Mouse (Mus musculus) hindbrain, embryonic 11.5 days (tissue): ENCODE measurements at regions not wholly inside any gene's neighbourhood (a gene's known extent, or its start where the extent isn't known, plus 50 kb on each side); places are given as distances from the start of the nearest gene placed in this dataset.

Experiments
- ATAC-seq: fragments of 200-750 bp; cut with Nextera tagmentation; 2 replicates; pipeline ENCODE4 v1.8.0; 2017; ENCODE audit warnings: mild to moderate bottlenecking, moderate TSS enrichment, moderate library complexity; ENCODE audit not compliant: low FRiP score
- DNase-seq: peaks from one replicate; pipeline ENCODE4 v3.0.0-alpha.2; 2015; ENCODE audit warnings: low spot score
- H3K27ac ChIP-seq: fragments of 300-500 bp; sonication (generic); 2 replicates; pipeline ENCODE4 v1.5.1; 2014; ENCODE audit warnings: mild to moderate bottlenecking, low read depth, low read length
- H3K27me3 ChIP-seq: fragments of 300-500 bp; sonication (generic); 2 replicates; pipeline ENCODE4 v1.6.1; 2014; ENCODE audit warnings: mild to moderate bottlenecking, low read length, moderate library complexity, mixed read lengths; ENCODE audit not compliant: control insufficient read depth, insufficient read depth
- H3K36me3 ChIP-seq: fragments of 300-500 bp; sonication (generic); 2 replicates; pipeline ENCODE4 v1.6.1; 2014; ENCODE audit warnings: mild to moderate bottlenecking, low read length, moderate library complexity, mixed read lengths; ENCODE audit not compliant: control insufficient read depth, insufficient read depth
- H3K4me1 ChIP-seq: fragments of 300-500 bp; sonication (generic); replicated peaks from 2 replicates; pipeline ENCODE4 v1.6.1; 2014; ENCODE audit warnings: low read length, mixed read lengths; ENCODE audit not compliant: control insufficient read depth, insufficient read depth
- H3K4me2 ChIP-seq: fragments of 300-500 bp; sonication (generic); replicated peaks from 2 replicates; pipeline ENCODE4 v1.6.1; 2014; ENCODE audit warnings: mild to moderate bottlenecking, low read depth, low read length
- H3K4me3 ChIP-seq: fragments of 300-500 bp; sonication (generic); 2 replicates; pipeline ENCODE4 v1.5.1; 2014; ENCODE audit warnings: low read depth, low read length
- H3K9ac ChIP-seq: fragments of 300-500 bp; sonication (generic); 2 replicates; pipeline ENCODE4 v1.6.1; 2014; ENCODE audit warnings: low read depth, low read length
- H3K9me3 ChIP-seq: fragments of 300-500 bp; sonication (generic); 2 replicates; pipeline ENCODE4 v1.6.1; 2016; ENCODE audit warnings: low read length; ENCODE audit not compliant: control insufficient read depth
- WGBS: fragments of 180-500 bp; shearing (Covaris S2); extraction: QIAGEN DNeasy Blood & Tissue Kit; methylation state at CpG from one replicate; pipeline ENCODE4 v1.1.7; 2014; 5-methylcytosine and 5-hydroxymethylcytosine counted together

DNA sequence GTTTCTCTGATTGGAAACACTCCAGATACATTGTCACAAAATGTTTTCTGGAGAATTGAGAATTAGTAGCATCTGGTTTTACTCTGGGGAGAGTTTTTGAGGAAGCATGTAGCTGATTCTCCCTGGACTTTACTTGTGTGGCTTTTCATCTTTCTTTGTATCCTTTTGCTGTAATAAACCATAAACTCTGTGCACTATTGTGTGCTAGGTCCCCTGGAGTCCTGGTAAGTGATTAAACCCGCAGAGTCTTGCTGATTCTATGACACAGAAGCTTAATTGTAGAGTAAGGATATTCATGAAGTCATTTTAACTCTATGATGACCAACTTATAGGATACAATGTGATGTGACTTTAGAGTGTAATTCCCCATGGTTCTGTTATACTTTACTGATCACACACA is 486.1 kb upstream of the Slc39a10 start:
- Histone ChIP-seq H3K9ac (no peak overlapping the region), H3K27me3 (no peaks in the 10 kb centered on the region), H3K27ac (no peak overlapping the region), H3K4me3 (no peak overlapping the region), H3K9me3 (no peaks in the 10 kb centered on the region), H3K4me2 (no peak overlapping the region), H3K4me1 (no peaks in the 10 kb centered on the region), H3K36me3 (no peaks in the 10 kb centered on the region)
- DNase-seq, result no peak
- no peak for ATAC-seq
- 54% methylated on average over 1 of the region's 1 CpGs for WGBS

DNA sequence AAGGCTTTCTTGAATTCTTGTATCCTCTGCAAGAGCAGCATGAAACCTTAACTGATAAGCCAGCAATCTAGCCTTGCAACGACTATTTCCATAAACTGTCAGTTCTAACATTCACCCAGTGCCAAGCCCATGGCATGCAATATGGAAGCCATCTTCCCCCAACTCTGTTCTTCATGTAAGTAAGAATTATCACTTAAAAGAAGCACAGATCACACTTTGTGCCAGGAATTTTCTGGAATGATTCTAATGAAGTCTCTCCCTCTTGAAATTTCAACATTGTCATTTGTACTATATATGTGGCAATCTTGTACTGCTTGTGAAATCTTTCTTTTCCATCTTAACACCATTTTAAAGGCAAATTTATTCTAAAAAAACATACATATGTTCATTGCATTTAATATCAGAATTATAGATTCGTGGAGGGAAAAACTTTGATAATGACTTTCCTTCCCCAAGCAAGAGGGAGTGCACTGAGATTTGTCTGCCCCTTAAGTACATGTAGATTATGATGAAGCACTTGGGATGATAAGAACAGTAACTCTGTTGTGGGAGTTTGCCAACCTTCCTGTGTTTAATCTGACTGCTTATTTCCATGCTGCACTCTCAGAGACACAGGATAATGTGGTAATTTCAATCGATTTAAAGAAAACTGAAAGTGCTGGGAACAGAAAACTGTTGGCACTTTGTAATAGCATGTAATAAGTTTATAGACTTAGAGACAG is 447.2 kb upstream of the Slc39a10 start:
- no peak overlapping the region for H3K9ac ChIP-seq
- DNase-seq (no peak), ATAC-seq (no peak)
- no peaks in the 10 kb centered on the region for H3K9me3 ChIP-seq
- no peaks in the 10 kb centered on the region for H3K36me3 ChIP-seq
- H3K4me3 ChIP-seq, result no peak overlapping the region
- H3K27ac ChIP-seq, result no peak overlapping the region
- 89% methylated on average over 3 of the region's 3 CpGs for WGBS
- H3K4me1 ChIP-seq, result no peaks in the 10 kb centered on the region
- H3K4me2 ChIP-seq, result no peak overlapping the region
- H3K27me3 ChIP-seq, result no peaks in the 10 kb centered on the region

DNA sequence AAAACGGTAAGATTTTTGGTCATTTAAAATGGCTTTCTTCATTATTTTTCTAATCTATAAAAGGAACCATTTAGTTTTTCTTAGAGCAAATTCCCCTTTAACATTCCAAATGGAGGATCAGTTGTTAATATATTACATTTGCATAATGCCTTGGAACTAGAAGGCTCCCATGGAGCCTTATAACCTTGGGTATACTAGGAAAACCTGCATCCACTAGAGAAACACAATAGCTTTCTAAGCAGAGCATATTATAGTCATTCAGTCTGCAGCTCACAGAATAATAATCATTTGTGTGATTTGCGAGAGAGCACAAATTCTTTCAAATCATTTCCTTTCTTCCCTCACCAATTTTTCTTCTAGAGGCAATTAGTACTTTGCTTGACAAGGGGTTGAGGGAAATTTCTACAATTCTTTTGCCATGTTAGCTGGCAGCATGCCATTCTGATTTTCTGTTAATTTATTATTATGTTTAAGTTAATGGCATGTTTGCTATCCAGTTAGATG is 418.0 kb upstream of the Slc39a10 start:
- no peaks in the 10 kb centered on the region for H3K27me3 ChIP-seq
- WGBS, result 81% methylated on average over 2 of the region's 2 CpGs

DNA sequence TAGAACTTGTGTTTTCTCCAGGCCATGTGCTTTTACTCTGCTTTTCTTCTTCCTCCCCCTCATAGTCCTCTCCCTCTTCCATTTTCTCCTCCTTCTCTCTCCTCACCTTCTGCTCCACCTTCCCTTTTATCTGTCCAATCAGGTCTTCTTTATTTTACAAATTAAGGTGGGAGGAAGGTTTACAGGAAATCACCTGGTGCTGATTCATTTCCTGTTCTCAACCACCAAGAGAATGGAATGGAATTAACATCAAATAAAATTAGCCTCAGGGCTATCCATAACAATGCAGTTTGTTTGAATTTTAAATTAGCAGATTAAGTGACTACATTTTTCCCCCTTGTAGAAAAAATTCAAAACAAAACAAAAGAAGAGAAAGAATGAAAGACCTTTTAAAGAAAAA is 414.3 kb upstream of the Slc39a10 start:
- Histone ChIP-seq H3K9me3 (no peaks in the 10 kb centered on the region), H3K9ac (no peak overlapping the region), H3K27ac (no peak overlapping the region), H3K36me3 (no peaks in the 10 kb centered on the region), H3K4me2 (no peak overlapping the region), H3K4me1 (no peaks in the 10 kb centered on the region), H3K27me3 (no peaks in the 10 kb centered on the region), H3K4me3 (no peak overlapping the region)
- DNase-seq (no peak), ATAC-seq (no peak)

More for the DNA sequence above, 418.0 kb upstream of the Slc39a10 start:
- Histone ChIP-seq H3K9ac (no peak overlapping the region), H3K4me3 (no peak overlapping the region), H3K4me1 (no peaks in the 10 kb centered on the region), H3K9me3 (no peaks in the 10 kb centered on the region), H3K36me3 (no peaks in the 10 kb centered on the region), H3K27ac (no peak overlapping the region), H3K4me2 (no peak overlapping the region)
- DNase-seq (no peak), ATAC-seq (no peak)

DNA sequence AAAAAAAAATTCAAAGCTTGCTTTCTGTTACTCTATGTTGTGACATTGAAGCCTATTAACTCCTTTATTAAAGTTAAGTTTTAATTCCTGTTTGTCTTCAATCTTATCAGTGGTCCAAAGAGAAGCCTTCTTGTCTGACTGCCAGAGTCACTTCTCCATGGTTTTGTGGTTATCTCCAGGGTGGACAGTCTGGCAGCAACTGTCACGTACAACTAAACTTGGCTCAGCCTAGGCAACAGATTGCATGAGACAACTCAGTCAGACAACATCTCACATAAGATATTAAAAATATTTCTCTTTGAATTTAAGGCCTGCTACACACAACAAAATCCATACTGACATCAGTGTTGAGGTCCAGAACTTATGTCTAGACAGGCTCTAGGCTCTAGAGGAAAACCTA is 406.7 kb upstream of the Slc39a10 start:
- Histone ChIP-seq H3K4me1 (no peaks in the 10 kb centered on the region), H3K9me3 (no peaks in the 10 kb centered on the region), H3K36me3 (no peaks in the 10 kb centered on the region), H3K4me2 (no peak overlapping the region), H3K9ac (no peak overlapping the region), H3K27me3 (no peaks in the 10 kb centered on the region), H3K27ac (no peak overlapping the region), H3K4me3 (no peak overlapping the region)
- WGBS, result 94% methylated on average over 1 of the region's 1 CpGs
- ATAC-seq (no peak), DNase-seq (no peak)

DNA sequence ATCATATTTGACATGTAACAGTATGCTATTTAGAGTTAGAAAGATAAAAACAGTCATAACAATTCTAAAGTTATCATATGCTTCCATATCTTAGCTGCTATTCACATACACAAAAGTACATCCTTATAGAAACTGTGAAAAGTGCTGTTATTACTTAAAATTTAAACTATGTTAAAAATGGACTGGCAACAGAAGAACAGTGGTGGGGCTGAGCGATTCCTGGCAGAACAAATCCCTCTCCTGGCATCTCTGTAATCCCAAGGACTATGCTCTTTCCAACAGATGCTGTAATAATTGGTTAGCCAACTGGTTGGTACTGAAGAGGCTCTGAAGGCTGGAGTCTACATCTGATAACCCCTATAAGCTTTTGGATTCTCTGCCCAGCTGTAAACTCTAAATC is 393.0 kb upstream of the Slc39a10 start:
- Histone ChIP-seq H3K4me1 (no peaks in the 10 kb centered on the region), H3K9ac (no peak overlapping the region), H3K27me3 (no peaks in the 10 kb centered on the region), H3K4me2 (no peak overlapping the region), H3K36me3 (no peaks in the 10 kb centered on the region), H3K4me3 (no peak overlapping the region), H3K9me3 (no peaks in the 10 kb centered on the region), H3K27ac (no peak overlapping the region)
- DNase-seq, result no peak
- ATAC-seq, result no peak
- 92% methylated on average over 1 of the region's 1 CpGs for WGBS

DNA sequence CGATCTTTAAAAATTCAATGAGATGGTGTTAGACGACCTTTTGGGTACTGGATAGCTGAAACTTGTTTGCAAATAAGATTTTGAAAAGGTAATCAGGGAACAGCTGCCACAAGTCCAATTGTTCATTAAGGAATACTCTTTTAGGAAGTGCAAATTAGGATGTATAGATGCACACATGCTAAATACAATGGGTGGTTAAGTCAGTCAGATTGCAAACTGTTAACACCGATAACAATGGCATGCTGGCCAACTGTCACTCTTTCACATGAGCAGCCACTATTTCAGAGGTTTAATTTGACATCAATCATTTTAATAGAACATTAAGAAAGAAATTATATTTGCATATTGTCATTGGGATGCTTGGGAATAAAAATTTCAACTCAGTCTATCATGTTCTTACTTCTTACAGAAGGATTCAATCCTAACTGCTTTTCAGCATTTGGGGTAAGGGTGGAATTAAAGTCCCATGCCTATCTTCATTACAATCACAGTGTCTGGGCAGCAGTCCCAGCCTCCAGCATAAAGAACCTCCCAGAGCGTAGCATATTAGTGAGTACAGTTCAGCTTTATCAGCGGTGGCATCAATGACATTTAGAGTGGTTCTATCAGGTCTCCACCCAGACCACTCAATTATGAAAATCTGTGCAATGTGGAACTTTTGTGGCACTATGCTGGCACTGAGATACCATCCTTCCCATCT is 385.8 kb upstream of the Slc39a10 start:
- Histone ChIP-seq H3K4me1 (no peaks in the 10 kb centered on the region), H3K9ac (no peak overlapping the region), H3K27me3 (no peaks in the 10 kb centered on the region), H3K4me3 (no peak overlapping the region), H3K36me3 (no peaks in the 10 kb centered on the region), H3K9me3 (no peaks in the 10 kb centered on the region), H3K4me2 (no peak overlapping the region), H3K27ac (no peak overlapping the region)
- peak; percentile 69 for ATAC-seq
- 72% methylated on average over 5 of the region's 5 CpGs for WGBS
- peak; percentile 6 for DNase-seq

DNA sequence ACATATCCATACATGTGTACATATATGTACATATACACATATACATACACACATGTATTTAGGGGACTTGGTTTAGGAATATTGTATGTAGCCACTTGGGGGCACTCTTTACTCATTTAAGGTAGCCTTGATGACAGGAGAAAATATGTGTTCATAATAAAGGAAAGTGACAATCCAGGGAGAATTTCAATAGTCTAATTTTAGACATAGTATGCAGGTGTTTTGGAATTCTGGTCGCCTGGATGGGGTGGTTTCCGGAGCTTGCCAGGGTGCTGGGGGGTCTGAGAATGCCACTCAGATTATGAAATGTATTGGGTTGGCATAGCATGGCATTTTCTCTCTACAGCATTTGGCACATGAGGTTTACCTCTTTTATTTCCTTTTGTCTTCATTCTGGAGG is 385.2 kb upstream of the Slc39a10 start:
- 25% methylated on average over 2 of the region's 2 CpGs for WGBS
- Histone ChIP-seq H3K27ac (no peak overlapping the region), H3K4me2 (no peak overlapping the region), H3K27me3 (no peaks in the 10 kb centered on the region), H3K9ac (no peak overlapping the region), H3K9me3 (no peaks in the 10 kb centered on the region), H3K4me1 (no peaks in the 10 kb centered on the region), H3K4me3 (no peak overlapping the region), H3K36me3 (no peaks in the 10 kb centered on the region)
- ATAC-seq (peak; percentile 72), DNase-seq (peak; percentile 76)

DNA sequence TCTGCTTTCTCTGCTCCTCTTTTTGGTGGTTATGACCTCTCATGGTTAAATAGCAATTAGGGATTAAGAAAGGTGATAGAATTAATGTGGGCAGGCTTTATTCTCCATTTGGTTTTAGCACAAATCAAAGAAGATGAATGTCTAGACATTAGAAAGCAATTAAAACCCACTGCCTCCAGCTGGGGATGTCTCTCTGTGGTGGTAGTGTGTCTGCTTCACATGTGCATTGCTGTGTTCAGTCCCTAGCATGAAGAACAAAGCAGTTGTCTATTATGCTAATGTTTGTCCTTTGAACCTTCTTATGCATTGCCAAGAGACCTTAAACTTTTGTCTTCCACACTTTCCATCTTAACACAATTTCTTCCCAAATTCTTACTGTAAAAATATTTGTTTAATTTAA is 379.5 kb upstream of the Slc39a10 start:
- no peak overlapping the region for H3K4me2 ChIP-seq
- DNase-seq, result no peak
- no peaks in the 10 kb centered on the region for H3K27me3 ChIP-seq
- peak; percentile 61; the same call in 1 of the 2 replicates for ATAC-seq
- no peaks in the 10 kb centered on the region for H3K9me3 ChIP-seq
- no peaks in the 10 kb centered on the region for H3K36me3 ChIP-seq
- H3K4me3 ChIP-seq, result no peak overlapping the region
- H3K27ac ChIP-seq, result no peak overlapping the region
- H3K4me1 ChIP-seq, result no peaks in the 10 kb centered on the region
- H3K9ac ChIP-seq, result no peak overlapping the region
